ENCODE assay signal across 15 mouse cellular contexts in the genomic region with DNA sequence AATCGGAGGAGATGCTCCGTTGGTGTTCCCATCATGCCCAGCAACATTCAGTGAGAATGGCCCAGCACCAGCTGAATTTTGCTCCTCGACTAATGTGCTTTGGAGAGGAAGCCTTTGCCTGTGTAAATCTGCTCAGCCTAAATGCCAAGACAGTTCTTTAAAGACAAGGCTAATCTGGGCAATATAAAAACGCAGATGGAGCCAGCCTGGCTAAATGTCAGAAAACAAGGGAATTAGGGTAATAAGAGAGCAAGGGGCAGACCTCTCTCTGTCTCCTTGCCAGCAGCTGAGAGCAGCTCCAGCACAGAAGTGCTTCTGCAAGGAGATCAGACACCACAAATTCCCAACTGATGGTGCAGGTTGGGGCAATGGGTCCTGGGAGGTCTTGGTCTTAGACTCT.
"Had no signal": no experiment of that assay in that cellular context is flagged by ENCODE, and none has a peak within 500 bp of the region (broad histone marks: within the 10 kb centered on the region; RNA-seq: fewer than 3 reads in every experiment).

No protein-coding gene starts in this region.

- H3K27ac ChIP-seq: limb, embryonic 12.5 days; liver, embryonic 13.5 days; lung, embryonic 15.5 days; macrophage; midbrain, embryonic 13.5 days had no signal

- ATAC-seq: liver, postnatal 0 days; midbrain, embryonic 13.5 days had no signal

- H3K9ac ChIP-seq: limb, embryonic 12.5 days; liver, embryonic 13.5 days; liver, postnatal 0 days; lung, embryonic 15.5 days; midbrain, embryonic 13.5 days had no signal

- H3K4me3 ChIP-seq: limb, embryonic 12.5 days; liver, embryonic 13.5 days; lung, embryonic 15.5 days; megakaryocyte, embryonic 14.5 days; midbrain, embryonic 13.5 days; myocyte had no signal

- H3K4me2 ChIP-seq: limb, embryonic 12.5 days; liver, embryonic 13.5 days; lung, embryonic 15.5 days; midbrain, embryonic 13.5 days had no signal

- H3K36me3 ChIP-seq: limb, embryonic 12.5 days; liver, embryonic 13.5 days; lung, embryonic 15.5 days; midbrain, embryonic 13.5 days had no signal

- H3K27me3 ChIP-seq: limb, embryonic 12.5 days; liver, embryonic 13.5 days; lung, embryonic 15.5 days; megakaryocyte, embryonic 14.5 days; midbrain, embryonic 13.5 days had no signal

- H3K4me1 ChIP-seq: liver, embryonic 13.5 days; lung, embryonic 15.5 days; megakaryocyte, embryonic 14.5 days had no signal

- H3K9me3 ChIP-seq: liver, embryonic 13.5 days; lung, embryonic 15.5 days; midbrain, embryonic 13.5 days had no signal

- DNase-seq: liver; liver, embryonic 13.5 days; liver, postnatal 0 days; lung, postnatal 14 days; retina, postnatal 1 day; right cerebral cortex, postnatal 4 days; spleen, adult 18-20 months; thymus, adult 18-20 months; thymus, postnatal 14 days had no signal
